Mouse (Mus musculus) frontal cortex, adult 2 months (tissue): ENCODE measurements around the gene Car4. TPM values are rescaled to one million over a fixed set of nuclear protein-coding genes. Genes with fewer than 3 reads are reported as not detected.

ENCODE experiments used
- DNase-seq, 2 experiments: peaks; one replicate each; pipeline ENCODE4 v3.0.0; 2022; ENCODE audit warnings: low spot score in 1 of 2; ENCODE audit errors: extremely low spot score in 1 of 2
- polyA plus RNA-seq: library from polyadenylated mRNA; depleted of rRNA; stranded (reverse); fragments of >200 nt; gene quantifications from 2 replicates; pipeline ENCODE4 v1.2.3, GENCODE M21; 2012; rRNA removed

Gene Car4
- polyA plus RNA-seq, 1 experiment: 63.0 TPM

DNA sequence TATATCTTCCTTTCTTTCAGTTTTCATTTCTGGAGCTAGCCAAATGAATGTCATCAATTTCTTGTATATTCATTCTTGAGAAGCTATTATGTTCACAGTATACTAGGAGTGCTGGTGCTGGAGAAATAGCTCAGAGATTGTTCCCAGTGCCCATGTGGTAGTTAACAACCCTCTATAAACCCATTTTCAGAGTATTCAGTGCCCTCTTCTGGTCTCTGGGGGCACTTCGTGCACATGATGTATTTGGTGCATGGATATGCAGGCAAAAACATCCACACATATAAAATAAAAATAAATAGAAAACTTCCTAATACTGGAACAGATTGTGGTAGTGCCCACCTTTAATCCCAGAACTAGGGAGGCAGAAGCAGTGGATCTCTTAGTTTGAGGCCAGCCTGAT is 35.4 kb downstream of the Car4 start:
- DNase-seq: no peak

DNA sequence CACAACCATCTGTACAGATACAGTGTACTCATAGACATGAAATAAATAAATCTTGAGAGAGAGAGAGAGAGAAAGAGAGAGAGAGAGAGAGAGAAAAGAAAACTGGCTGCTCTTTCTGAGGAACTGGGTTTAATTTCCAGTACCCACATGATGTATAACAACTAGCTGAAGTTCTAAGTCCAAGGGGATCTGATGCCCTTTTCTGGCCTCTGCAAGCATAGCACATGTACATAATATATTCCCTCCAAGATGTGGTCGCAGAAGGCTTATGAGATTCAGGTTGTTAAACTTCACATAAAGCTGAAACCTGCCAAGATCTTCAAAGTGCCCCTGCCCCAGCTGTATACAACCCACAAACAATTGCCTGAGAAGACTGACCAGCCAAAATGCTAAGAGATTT is 37.7 kb downstream of the Car4 start:
- peak in 1 of 2 experiments; percentile 9 for DNase-seq

DNA sequence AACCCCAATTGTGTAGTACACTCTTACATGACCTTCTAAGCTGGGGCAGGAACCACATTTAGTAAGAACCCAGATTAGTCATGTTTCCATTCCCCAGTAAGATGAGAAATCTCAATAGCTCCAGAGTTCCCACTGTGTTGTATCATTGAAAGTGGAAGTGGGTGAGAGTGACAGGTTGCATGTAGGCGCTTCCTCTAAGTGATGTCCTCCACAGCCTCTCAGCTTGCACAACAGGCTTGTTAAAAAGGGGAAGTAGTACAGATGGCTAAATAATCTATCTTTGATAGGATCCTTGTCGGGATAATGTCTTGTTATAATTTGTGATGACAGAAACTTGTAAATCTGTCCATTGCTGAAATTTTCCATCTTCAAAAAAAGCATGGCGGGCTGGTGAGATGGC is 46.0 kb downstream of the Car4 start:
- DNase-seq: peak; percentile 31 to 56

DNA sequence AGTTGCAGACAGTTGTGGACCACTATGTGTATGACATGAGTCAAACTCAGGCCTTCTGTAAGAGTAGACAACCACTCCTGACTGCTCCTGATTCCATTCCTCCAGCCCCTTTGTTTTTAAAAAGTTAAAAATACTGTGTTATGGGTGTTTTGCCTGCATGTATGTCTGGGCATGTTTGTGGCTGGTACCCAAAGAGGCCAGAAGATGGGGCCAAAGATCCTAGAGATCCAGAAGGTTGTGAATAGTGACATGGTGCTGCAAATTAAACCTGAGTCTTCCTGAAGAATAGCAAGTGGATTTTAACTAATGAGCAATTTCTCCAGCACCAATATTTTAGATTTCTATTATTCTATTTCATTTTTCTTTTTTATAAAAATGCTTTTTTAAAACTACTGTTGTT is 55.5 kb downstream of the Car4 start:
- no peak for DNase-seq

Other genes starting within 250 kb of the Car4 start
- 14.0 and 14.1 TPM in 2 replicates for gene Mrm1, start 138.3 kb upstream of the Car4 start, polyA plus RNA-seq
- gene Dhrs11, start 128.8 kb upstream of the Car4 start, polyA plus RNA-seq: 12.2 and 12.5 TPM in 2 replicates
- gene Ggnbp2, start 87.0 kb upstream of the Car4 start, polyA plus RNA-seq: 109 and 119 TPM in 2 replicates
- gene Myo19, start 77.6 kb upstream of the Car4 start, polyA plus RNA-seq: 13.4 and 14.7 TPM in 2 replicates
- gene Pigw, start 77.5 kb upstream of the Car4 start, polyA plus RNA-seq: 4.1 and 4.7 TPM in 2 replicates
- gene Znhit3, start 41.4 kb upstream of the Car4 start, polyA plus RNA-seq: 37.8 and 47.5 TPM in 2 replicates
- gene Usp32, start 182.4 kb downstream of the Car4 start, polyA plus RNA-seq: 43.3 and 45.9 TPM in 2 replicates
- not detected in 2 replicates for gene 1700125H20Rik, start 212.6 kb downstream of the Car4 start, polyA plus RNA-seq